Mouse (Mus musculus) erythroblast, embryonic 14.5 days (primary cell): Measurements from ENCODE around the gene Dchs1. TPM values are rescaled to one million over a fixed set of nuclear protein-coding genes. Genes with fewer than 3 reads are reported as not detected.

Experiments
- H3K27me3 ChIP-seq: 2 replicates; pipeline ENCODE4 v1.6.1; 2012; ENCODE audit warnings: inconsistent platforms; ENCODE audit not compliant: control insufficient read depth
- H3K36me3 ChIP-seq: 2 replicates; pipeline ENCODE4 v1.6.1; 2012; ENCODE audit warnings: mild to moderate bottlenecking, inconsistent platforms; ENCODE audit not compliant: control insufficient read depth
- H3K4me1 ChIP-seq: 2 replicates; pipeline ENCODE4 v1.6.1; 2012; ENCODE audit warnings: inconsistent platforms; ENCODE audit not compliant: control insufficient read depth
- H3K4me3 ChIP-seq: replicated peaks from 2 replicates; pipeline ENCODE3; 2012; ENCODE audit warnings: moderate library complexity, mild to moderate bottlenecking, inconsistent platforms
- H3K9me3 ChIP-seq: 2 replicates; pipeline ENCODE4 v1.6.1; 2012; ENCODE audit warnings: low read length, inconsistent platforms, mixed read lengths; ENCODE audit not compliant: control insufficient read depth
- GATA1 ChIP-seq: IDR thresholded peaks from 2 replicates; pipeline ENCODE4 v1.6.1; 2012; ENCODE audit warnings: low read length, inconsistent platforms, mixed read lengths
- TAL1 ChIP-seq: IDR thresholded peaks from 3 replicates; pipeline ENCODE4 v1.6.1; 2012; ENCODE audit warnings: low read length, inconsistent platforms, mixed read lengths
- polyA plus RNA-seq: library from polyadenylated mRNA; stranded (reverse); fragments of >175 nt; gene quantifications from 2 replicates; pipeline ENCODE4 v1.2.3, GENCODE M21; 2012

The Dchs1 gene
- polyA plus RNA-seq = 0.01 TPM in 1 of 2 replicates, not detected in the other

DNA sequence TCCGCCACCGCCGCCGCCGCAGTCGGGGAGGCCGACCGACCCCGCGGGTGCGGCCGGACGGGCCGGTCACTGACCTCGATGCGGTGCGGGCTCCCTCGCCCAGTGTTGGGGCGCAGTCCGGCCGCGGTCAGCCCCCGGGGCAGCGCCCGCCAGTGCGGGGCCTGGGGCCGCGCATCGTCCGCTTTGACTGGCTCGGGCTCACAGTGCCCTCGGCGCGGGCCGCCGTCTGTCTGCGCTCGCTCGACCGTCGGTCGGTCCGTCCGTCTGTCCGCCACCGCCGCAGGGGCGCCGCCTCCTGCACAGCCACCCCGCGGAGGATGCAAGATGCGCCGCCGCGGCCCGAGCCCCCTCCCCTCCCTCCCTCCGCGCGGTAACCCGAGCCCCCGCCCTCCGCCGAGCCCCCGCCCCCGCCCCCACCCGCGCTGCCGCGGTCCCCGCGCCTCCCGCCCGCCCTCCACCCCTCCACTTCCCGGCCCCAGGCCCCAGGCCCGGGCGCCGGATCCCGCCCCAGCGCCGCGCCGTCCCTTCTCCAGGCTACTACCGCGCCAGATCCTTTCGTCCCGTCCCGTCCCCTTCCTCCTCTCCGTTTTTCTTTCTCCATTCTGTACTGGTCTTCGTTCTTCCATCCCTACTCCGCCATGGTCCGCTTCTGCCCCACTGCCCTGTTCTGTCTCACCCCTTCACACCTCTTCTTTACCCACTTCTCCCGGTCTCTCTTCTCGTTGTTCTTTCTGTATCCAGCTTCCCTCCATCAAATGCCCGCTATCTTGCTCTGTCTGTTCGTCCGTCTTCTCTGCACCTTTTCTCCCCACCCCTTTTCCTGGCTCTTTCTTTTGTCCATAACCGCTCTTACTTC lies at the start of gene Dchs1:
Gene Dchs1, minus strand, starts transcription at position 370 of the 856 bp plus-strand sequence.
- no peak for TF ChIP-seq TAL1
- no peak for TF ChIP-seq GATA1
- H3K9me3 ChIP-seq = peaks cover 3% of the 10 kb centered on the region; the same call in 1 of the 2 replicates
- peaks cover 88% of the 10 kb centered on the region for H3K27me3 ChIP-seq
- H3K4me3 ChIP-seq = peak within 1 kb of the TSS; percentile 30
- no peaks in the 10 kb centered on the region for H3K36me3 ChIP-seq
- H3K4me1 ChIP-seq = no peaks in the 10 kb centered on the region

GRCm38 (mm10) chr7:105824281-105824680 lies 36.8 kb upstream of the Dchs1 start:
- H3K4me3 ChIP-seq = no peak overlapping the region
- no peaks in the 10 kb centered on the region for H3K9me3 ChIP-seq
- TF ChIP-seq TAL1 (no peak), GATA1 (no peak)
- no peaks in the 10 kb centered on the region for H3K4me1 ChIP-seq
- H3K27me3 ChIP-seq = no peaks in the 10 kb centered on the region
- H3K36me3 ChIP-seq = no peaks in the 10 kb centered on the region

GRCm38 (mm10) chr7:105818483-105818882 lies 31.0 kb upstream of the Dchs1 start:
- TF ChIP-seq GATA1 (no peak), TAL1 (no peak)
- Histone ChIP-seq H3K27me3 (no peaks in the 10 kb centered on the region), H3K4me1 (no peaks in the 10 kb centered on the region), H3K9me3 (no peaks in the 10 kb centered on the region), H3K36me3 (no peaks in the 10 kb centered on the region), H3K4me3 (no peak overlapping the region)

GRCm38 (mm10) chr7:105816736-105817135 lies 29.3 kb upstream of the Dchs1 start:
- H3K4me3 ChIP-seq = no peak overlapping the region
- no peaks in the 10 kb centered on the region for H3K27me3 ChIP-seq
- TF ChIP-seq GATA1 (no peak), TAL1 (no peak)
- H3K4me1 ChIP-seq = peaks cover 3% of the 10 kb centered on the region
- H3K36me3 ChIP-seq = no peaks in the 10 kb centered on the region
- H3K9me3 ChIP-seq = no peaks in the 10 kb centered on the region

- H3K27me3 ChIP-seq = no peaks in the 10 kb centered on the region
- H3K36me3 ChIP-seq = peaks cover 16% of the 10 kb centered on the region
- no peak for TF ChIP-seq GATA1
- TF ChIP-seq TAL1 = no peak
- no peaks in the 10 kb centered on the region for H3K9me3 ChIP-seq
- H3K4me3 ChIP-seq = no peak overlapping the region
- peaks cover 33% of the 10 kb centered on the region for H3K4me1 ChIP-seq
Measured at GRCm38 (mm10) chr7:105813326-105813725, 25.9 kb upstream of the Dchs1 start.

DNA sequence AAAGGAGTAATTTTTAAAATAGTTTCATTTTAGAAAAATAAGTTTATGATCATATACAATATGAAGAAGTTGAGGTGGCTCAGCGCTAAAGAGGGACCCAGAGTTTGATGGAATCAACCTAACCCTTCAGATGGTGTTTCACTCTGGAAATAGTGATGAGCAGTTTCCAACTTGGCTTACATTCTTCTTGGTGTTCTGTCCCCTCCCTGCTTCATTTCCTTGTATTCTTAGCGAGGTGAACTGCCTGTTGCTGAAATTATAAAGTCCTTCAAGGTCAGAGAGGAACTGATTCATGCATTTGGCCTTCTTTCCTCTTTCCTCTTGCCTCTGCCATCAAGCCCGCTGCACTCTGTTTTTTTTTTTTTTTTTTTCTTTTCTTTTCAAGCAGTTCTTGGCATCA lies 25.1 kb upstream of the Dchs1 start:
- no peak for TF ChIP-seq TAL1
- TF ChIP-seq GATA1 = no peak
- H3K27me3 ChIP-seq = no peaks in the 10 kb centered on the region
- peaks cover 22% of the 10 kb centered on the region for H3K36me3 ChIP-seq
- H3K4me3 ChIP-seq = no peak overlapping the region
- peaks cover 33% of the 10 kb centered on the region for H3K4me1 ChIP-seq
- no peaks in the 10 kb centered on the region for H3K9me3 ChIP-seq

DNA sequence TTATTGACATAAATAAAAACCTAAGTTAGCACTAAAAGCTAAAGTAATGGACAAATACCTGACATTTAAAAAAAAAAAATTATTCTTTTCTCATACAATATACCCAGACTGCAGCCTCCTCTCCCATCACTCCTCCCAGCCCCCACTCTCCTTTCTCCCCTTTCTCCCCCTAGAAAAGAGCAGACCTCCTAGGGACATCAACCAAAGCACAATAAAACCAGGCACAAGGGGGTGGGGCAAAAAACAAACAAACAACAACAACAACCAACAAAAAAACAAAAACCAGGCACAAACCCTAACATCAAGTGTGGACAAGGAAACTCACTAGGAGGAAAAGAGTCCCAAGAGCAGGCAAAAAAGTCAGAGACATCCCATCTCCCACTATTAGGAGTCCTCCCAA lies 24.1 kb upstream of the Dchs1 start:
- no peak for TF ChIP-seq TAL1
- no peak for TF ChIP-seq GATA1
- H3K36me3 ChIP-seq = peaks cover 25% of the 10 kb centered on the region
- H3K4me3 ChIP-seq = peak overlapping the region; percentile 78
- no peaks in the 10 kb centered on the region for H3K27me3 ChIP-seq
- no peaks in the 10 kb centered on the region for H3K9me3 ChIP-seq
- H3K4me1 ChIP-seq = peaks cover 33% of the 10 kb centered on the region

- Histone ChIP-seq H3K27me3 (no peaks in the 10 kb centered on the region), H3K4me1 (peaks cover 33% of the 10 kb centered on the region), H3K4me3 (peak within 1 kb of the TSS; percentile 78), H3K9me3 (no peaks in the 10 kb centered on the region), H3K36me3 (peaks cover 25% of the 10 kb centered on the region)
- TF ChIP-seq TAL1 (no peak), GATA1 (no peak)
Measured at GRCm38 (mm10) chr7:105810877-105811489, 23.5 kb upstream of the Dchs1 start, which contains the start of gene Mrpl17. Gene Mrpl17 (minus strand): TSS chr7:105811099.

DNA sequence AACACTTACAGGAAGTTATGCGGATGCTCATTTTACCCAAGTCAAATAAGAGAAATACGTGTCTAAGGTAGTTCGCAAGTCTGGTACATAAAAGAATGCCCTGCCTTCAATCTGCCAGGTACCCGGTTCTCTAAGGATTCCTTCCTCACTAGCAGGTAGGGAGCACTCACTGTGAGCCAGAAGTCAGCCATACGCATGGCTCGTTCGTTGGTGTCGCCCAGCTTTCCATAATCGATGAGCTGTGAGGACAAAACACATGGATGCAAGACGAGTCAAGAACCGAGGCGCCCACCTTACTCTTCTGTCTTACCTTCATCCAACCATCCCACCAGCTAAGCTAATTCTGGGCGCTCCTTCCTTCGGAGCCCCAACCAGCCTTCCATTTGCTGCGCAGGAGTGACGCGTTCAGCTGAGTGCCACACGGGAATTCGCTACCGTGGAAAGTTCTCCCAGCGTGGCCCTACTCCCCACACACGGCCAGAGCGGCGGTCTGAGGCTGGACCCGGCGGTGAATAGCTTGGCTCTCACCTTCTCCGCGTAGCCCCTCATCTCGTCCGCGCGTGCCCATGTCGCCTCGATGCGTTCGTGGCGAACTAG lies 22.9 kb upstream of the Dchs1 start:
- Histone ChIP-seq H3K4me1 (peaks cover 33% of the 10 kb centered on the region), H3K9me3 (no peaks in the 10 kb centered on the region), H3K4me3 (peak overlapping the region; percentile 78), H3K27me3 (no peaks in the 10 kb centered on the region), H3K36me3 (peaks cover 25% of the 10 kb centered on the region)
- no peak for TF ChIP-seq GATA1
- TF ChIP-seq TAL1 = no peak
